Mouse (Mus musculus): ENCODE data around the gene Ddx49. TPM values are rescaled to one million over a fixed set of nuclear protein-coding genes. Genes with fewer than 3 reads are reported as not detected.

The Ddx49 gene
- total RNA-seq, 2 experiments from 2014 or later: 50.3 to 154 TPM

GRCm38 (mm10) chr8:70323716-70324115 lies 21.4 kb upstream of the Ddx49 start:
- no peak for ATAC-seq (replicated peaks; ENCODE audit: low FRiP score, low TSS enrichment, poor library complexity, severe bottlenecking)

- no peak for ATAC-seq (replicated peaks; ENCODE audit: low FRiP score, low TSS enrichment, poor library complexity, severe bottlenecking)
Observed at GRCm38 (mm10) chr8:70317872-70318271, 15.6 kb upstream of the Ddx49 start.

- no peak; the same call in 1 of the 2 replicates for ATAC-seq (replicated peaks; ENCODE audit: low FRiP score, low TSS enrichment, poor library complexity, severe bottlenecking)
Observed at GRCm38 (mm10) chr8:70316511-70317504, 14.5 kb upstream of the Ddx49 start.

GRCm38 (mm10) chr8:70315624-70316510 lies 13.6 kb upstream of the Ddx49 start, which contains the start of gene Cers1:
Gene Cers1 (plus strand): TSS chr8:70315775.
- ATAC-seq (replicated peaks; ENCODE audit: low FRiP score, low TSS enrichment, poor library complexity, severe bottlenecking): no peak

GRCm38 (mm10) chr8:70313399-70313798 lies 11.1 kb upstream of the Ddx49 start:
- ATAC-seq (replicated peaks; ENCODE audit: low FRiP score, low TSS enrichment, poor library complexity, severe bottlenecking): no peak

- peak; percentile 66 for ATAC-seq (replicated peaks; ENCODE audit: low FRiP score, low TSS enrichment, poor library complexity, severe bottlenecking)
Observed at GRCm38 (mm10) chr8:70309311-70309710, 7.0 kb upstream of the Ddx49 start.

- ATAC-seq (replicated peaks; ENCODE audit: low FRiP score, low TSS enrichment, poor library complexity, severe bottlenecking): no peak
Observed at GRCm38 (mm10) chr8:70302901-70303300, 612 bp upstream of the Ddx49 start.

GRCm38 (mm10) chr8:70300881-70301280 lies 1.4 kb downstream of the Ddx49 start:
- ATAC-seq (replicated peaks; ENCODE audit: low FRiP score, low TSS enrichment, poor library complexity, severe bottlenecking): no peak

GRCm38 (mm10) chr8:70293988-70294405 lies 8.3 kb downstream of the Ddx49 start:
- ATAC-seq (replicated peaks; ENCODE audit: low FRiP score, low TSS enrichment, poor library complexity, severe bottlenecking): no peak

GRCm38 (mm10) chr8:70286737-70287136 lies 15.6 kb downstream of the Ddx49 start:
- ATAC-seq (replicated peaks; ENCODE audit: low FRiP score, low TSS enrichment, poor library complexity, severe bottlenecking): no peak

- no peak for ATAC-seq (replicated peaks; ENCODE audit: low FRiP score, low TSS enrichment, poor library complexity, severe bottlenecking)
Observed at GRCm38 (mm10) chr8:70285304-70285703, 17.0 kb downstream of the Ddx49 start.

- ATAC-seq (replicated peaks; ENCODE audit: low FRiP score, low TSS enrichment, poor library complexity, severe bottlenecking): no peak
Observed at GRCm38 (mm10) chr8:70284421-70284820, 17.9 kb downstream of the Ddx49 start.

GRCm38 (mm10) chr8:70283136-70284077 lies 18.9 kb downstream of the Ddx49 start:
- ATAC-seq (replicated peaks; ENCODE audit: low FRiP score, low TSS enrichment, poor library complexity, severe bottlenecking): no peak

- ATAC-seq (replicated peaks; ENCODE audit: low FRiP score, low TSS enrichment, poor library complexity, severe bottlenecking): peak; percentile 57
Observed at GRCm38 (mm10) chr8:70282603-70283135, 19.6 kb downstream of the Ddx49 start, which contains the start of gene Homer3. Gene Homer3 (plus strand): TSS chr8:70282827.

- no peak for ATAC-seq (replicated peaks; ENCODE audit: low FRiP score, low TSS enrichment, poor library complexity, severe bottlenecking)
Observed at GRCm38 (mm10) chr8:70281001-70281400, 21.3 kb downstream of the Ddx49 start.

GRCm38 (mm10) chr8:70279266-70279665 lies 23.0 kb downstream of the Ddx49 start:
- no peak for ATAC-seq (replicated peaks; ENCODE audit: low FRiP score, low TSS enrichment, poor library complexity, severe bottlenecking)

GRCm38 (mm10) chr8:70278175-70278574 lies 24.1 kb downstream of the Ddx49 start:
- no peak for ATAC-seq (replicated peaks; ENCODE audit: low FRiP score, low TSS enrichment, poor library complexity, severe bottlenecking)

GRCm38 (mm10) chr8:70276476-70276875 lies 25.8 kb downstream of the Ddx49 start:
- peak; percentile 23; the same call in 1 of the 2 replicates for ATAC-seq (replicated peaks; ENCODE audit: low FRiP score, low TSS enrichment, poor library complexity, severe bottlenecking)

- no peak for ATAC-seq (replicated peaks; ENCODE audit: low FRiP score, low TSS enrichment, poor library complexity, severe bottlenecking)
Observed at GRCm38 (mm10) chr8:70274350-70274749, 27.9 kb downstream of the Ddx49 start.

Measured in megakaryocyte-erythroid progenitor cell, adult 5-6 weeks (primary cell).